Mouse (Mus musculus) C2C12 (cell line): ENCODE measurements around the gene Os9. TPM values are rescaled to one million over a fixed set of nuclear protein-coding genes. Genes with fewer than 3 reads are reported as not detected.

Source experiments
- H3K27me3 ChIP-seq: one replicate; pipeline ENCODE4 v1.6.1; 2011; ENCODE audit not compliant: control insufficient read depth, insufficient read depth, insufficient read length
- H3K36me3 ChIP-seq: one replicate; pipeline ENCODE4 v1.6.1; 2011; ENCODE audit not compliant: control insufficient read depth, insufficient read depth
- H3K4me3 ChIP-seq: one replicate; pipeline ENCODE4 v1.5.1; 2011; ENCODE audit warnings: mild to moderate bottlenecking, control low read depth; ENCODE audit not compliant: poor library complexity, insufficient read depth, severe bottlenecking
- H3K79me2 ChIP-seq: one replicate; pipeline ENCODE4 v1.6.1; 2011; ENCODE audit not compliant: control insufficient read depth, insufficient read depth
- H3K79me3 ChIP-seq: one replicate; pipeline ENCODE4 v1.6.1; 2011; ENCODE audit warnings: low read depth, control low read depth
- H3ac ChIP-seq: one replicate; pipeline ENCODE3; 2011; ENCODE audit warnings: low read depth; ENCODE audit not compliant: control insufficient read depth, insufficient read length
- CEBPB ChIP-seq: IDR thresholded peaks from one replicate; pipeline ENCODE4 v1.6.1; 2011; ENCODE audit warnings: low read depth, mild to moderate bottlenecking, control low read depth, moderate library complexity
- CTCF ChIP-seq: IDR thresholded peaks from one replicate; pipeline ENCODE4 v1.5.1; 2011; ENCODE audit not compliant: control insufficient read depth, insufficient read depth, insufficient read length
- FOSL1 ChIP-seq: IDR thresholded peaks from one replicate; pipeline ENCODE4 v1.8.0; 2011; ENCODE audit warnings: mild to moderate bottlenecking, low read length; ENCODE audit not compliant: poor library complexity, insufficient read depth, severe bottlenecking
- MAX ChIP-seq: IDR thresholded peaks from one replicate; pipeline ENCODE4 v1.6.1; 2011; ENCODE audit warnings: mild to moderate bottlenecking, control low read depth
- MYOD1 ChIP-seq: IDR thresholded peaks from one replicate; pipeline ENCODE4 v1.6.1; 2011; ENCODE audit warnings: low read depth; ENCODE audit not compliant: control insufficient read depth, insufficient read length
- MYOG ChIP-seq: IDR thresholded peaks from one replicate; pipeline ENCODE4 v1.6.1; 2011; ENCODE audit not compliant: control insufficient read depth, insufficient read length; ENCODE audit errors: extremely low read depth
- USF1 ChIP-seq: IDR thresholded peaks from one replicate; pipeline ENCODE4 v1.6.1; 2011; ENCODE audit warnings: low read depth, mild to moderate bottlenecking, control low read depth, moderate library complexity
- polyA plus RNA-seq: library from polyadenylated mRNA; unstranded; fragments of >200 nt; fragmentation: generic; extraction: Trizol; gene quantifications from one replicate; pipeline ENCODE4 v1.2.1, GENCODE M21; 2012; ENCODE audit warnings: missing spikeins

Os9 gene
- polyA plus RNA-seq, 1 experiment: 35.6 TPM

- peaks cover 11% of the 10 kb centered on the region for H3K36me3 ChIP-seq
- no peaks in the 10 kb centered on the region for H3K79me2 ChIP-seq
- H3K27me3 ChIP-seq: no peaks in the 10 kb centered on the region
- no peak overlapping the region for H3K4me3 ChIP-seq
- no peak for TF ChIP-seq MYOD1
- no peak for TF ChIP-seq USF1
- no peak for TF ChIP-seq MAX
- no peak for TF ChIP-seq CTCF
- TF ChIP-seq MYOG: no peak
- TF ChIP-seq CEBPB: no peak
- TF ChIP-seq FOSL1: no peak
- H3ac ChIP-seq: no peak overlapping the region
- H3K79me3 ChIP-seq: no peaks in the 10 kb centered on the region
Measured at GRCm38 (mm10) chr10:127111001-127111887, 9.7 kb downstream of the Os9 start.

- no peak for TF ChIP-seq MYOD1
- no peak for TF ChIP-seq MYOG
- TF ChIP-seq MAX: no peak
- TF ChIP-seq CEBPB: no peak
- no peak for TF ChIP-seq CTCF
- TF ChIP-seq FOSL1: no peak
- no peak for TF ChIP-seq USF1
- H3K79me2 ChIP-seq: no peaks in the 10 kb centered on the region
- H3K79me3 ChIP-seq: no peaks in the 10 kb centered on the region
- H3K4me3 ChIP-seq: no peak overlapping the region
- no peak overlapping the region for H3ac ChIP-seq
- H3K27me3 ChIP-seq: no peaks in the 10 kb centered on the region
- H3K36me3 ChIP-seq: no peaks in the 10 kb centered on the region
Measured at GRCm38 (mm10) chr10:127108262-127108583, 12.7 kb downstream of the Os9 start.

- H3K4me3 ChIP-seq: no peak overlapping the region
- H3K36me3 ChIP-seq: no peaks in the 10 kb centered on the region
- no peaks in the 10 kb centered on the region for H3K79me2 ChIP-seq
- H3K79me3 ChIP-seq: no peaks in the 10 kb centered on the region
- H3ac ChIP-seq: no peak overlapping the region
- TF ChIP-seq CTCF (no peak), USF1 (no peak), FOSL1 (no peak), MYOD1 (no peak), CEBPB (no peak), MAX (no peak), MYOG (no peak)
- H3K27me3 ChIP-seq: no peaks in the 10 kb centered on the region
Measured at GRCm38 (mm10) chr10:127107563-127108261, 13.2 kb downstream of the Os9 start.

- Histone ChIP-seq H3ac (no peak overlapping the region), H3K27me3 (no peaks in the 10 kb centered on the region), H3K4me3 (no peak overlapping the region), H3K79me3 (no peaks in the 10 kb centered on the region), H3K36me3 (no peaks in the 10 kb centered on the region), H3K79me2 (no peaks in the 10 kb centered on the region)
- TF ChIP-seq MYOG (no peak), MAX (no peak), CTCF (no peak), FOSL1 (no peak), USF1 (no peak), CEBPB (no peak), MYOD1 (no peak)
Measured at GRCm38 (mm10) chr10:127103631-127104030, 17.3 kb downstream of the Os9 start.

- H3ac ChIP-seq: no peak overlapping the region
- H3K36me3 ChIP-seq: peaks cover 8% of the 10 kb centered on the region
- TF ChIP-seq USF1: no peak
- TF ChIP-seq CTCF: no peak
- TF ChIP-seq FOSL1: no peak
- no peak for TF ChIP-seq MYOG
- TF ChIP-seq MAX: no peak
- no peak for TF ChIP-seq CEBPB
- no peak for TF ChIP-seq MYOD1
- H3K79me2 ChIP-seq: no peaks in the 10 kb centered on the region
- H3K4me3 ChIP-seq: no peak overlapping the region
- no peaks in the 10 kb centered on the region for H3K79me3 ChIP-seq
- no peaks in the 10 kb centered on the region for H3K27me3 ChIP-seq
Measured at GRCm38 (mm10) chr10:127101151-127101550, 19.8 kb downstream of the Os9 start.
